Mouse (Mus musculus): ENCODE measurements around the gene Cmss1. TPM values are rescaled to one million over a fixed set of nuclear protein-coding genes. Genes with fewer than 3 reads are reported as not detected.

The Cmss1 gene
- polyA plus RNA-seq, 1 experiment from 2014 or later: 36.8 TPM

DNA sequence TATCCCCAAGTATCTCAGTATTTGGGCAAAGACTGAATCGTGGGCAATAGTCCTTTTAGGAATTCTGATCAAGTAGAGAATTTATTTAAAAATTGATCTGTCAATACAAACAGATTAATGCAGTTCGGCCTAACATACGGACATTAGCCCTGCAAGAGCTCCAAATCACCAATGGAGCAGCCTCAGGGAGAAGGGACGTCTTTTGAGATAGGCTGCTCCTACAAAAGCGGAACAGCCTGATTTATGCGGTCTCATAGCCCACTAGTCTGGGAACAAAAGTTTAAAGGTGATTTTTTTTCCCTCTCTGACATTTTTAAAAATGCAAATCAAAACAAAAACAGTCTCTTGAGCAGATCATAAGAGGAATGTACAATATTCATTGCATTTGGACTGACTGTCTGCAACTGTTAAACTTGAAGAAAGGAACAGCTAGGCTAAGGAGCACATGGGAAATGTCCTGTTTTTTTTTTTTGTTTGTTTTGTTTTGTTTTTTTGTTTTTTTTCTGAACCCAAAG is 51.7 kb downstream of the Cmss1 start:
- no peak overlapping the region for H3K27ac ChIP-seq
- no peaks in the 10 kb centered on the region for H3K36me3 ChIP-seq
- H3K9ac ChIP-seq (replicated peaks): no peak overlapping the region
- no peak for ATAC-seq
- 72% methylated on average over 6 of the region's 6 CpGs for WGBS
- no peaks in the 10 kb centered on the region; the same call in 1 of the 2 replicates for H3K27me3 ChIP-seq
- no peak overlapping the region for H3K4me2 ChIP-seq (replicated peaks)
- no peaks in the 10 kb centered on the region for H3K4me1 ChIP-seq (replicated peaks)
- no peaks in the 10 kb centered on the region for H3K9me3 ChIP-seq
- no peak overlapping the region for H3K4me3 ChIP-seq (replicated peaks)

DNA sequence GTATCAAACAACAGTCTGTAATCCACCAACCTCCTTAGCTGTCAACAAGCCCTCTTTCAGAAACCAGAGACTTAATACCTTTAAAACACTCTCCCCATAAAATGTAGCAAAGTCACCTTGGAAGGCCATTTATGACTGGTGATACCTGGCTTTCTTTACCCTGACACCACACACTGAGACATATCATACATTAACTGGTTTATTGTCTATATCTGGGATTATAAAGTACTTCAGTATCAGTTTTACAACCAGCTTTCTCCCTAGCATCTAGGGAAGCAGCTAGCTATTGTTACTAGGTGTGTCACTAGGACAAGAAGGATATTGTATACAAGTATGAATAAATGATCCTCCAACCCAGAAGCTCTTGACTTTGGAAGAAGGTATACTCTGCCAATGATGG is 53.4 kb downstream of the Cmss1 start:
- Histone ChIP-seq H3K4me2 (replicated peaks) (no peak overlapping the region), H3K36me3 (no peaks in the 10 kb centered on the region), H3K27ac (no peak overlapping the region), H3K4me3 (replicated peaks) (no peak overlapping the region), H3K27me3 (peaks cover 4% of the 10 kb centered on the region; the same call in 1 of the 2 replicates), H3K9me3 (no peaks in the 10 kb centered on the region), H3K4me1 (replicated peaks) (peaks cover 4% of the 10 kb centered on the region; the same call in 1 of the 2 replicates), H3K9ac (replicated peaks) (no peak overlapping the region)
- no peak for ATAC-seq

DNA sequence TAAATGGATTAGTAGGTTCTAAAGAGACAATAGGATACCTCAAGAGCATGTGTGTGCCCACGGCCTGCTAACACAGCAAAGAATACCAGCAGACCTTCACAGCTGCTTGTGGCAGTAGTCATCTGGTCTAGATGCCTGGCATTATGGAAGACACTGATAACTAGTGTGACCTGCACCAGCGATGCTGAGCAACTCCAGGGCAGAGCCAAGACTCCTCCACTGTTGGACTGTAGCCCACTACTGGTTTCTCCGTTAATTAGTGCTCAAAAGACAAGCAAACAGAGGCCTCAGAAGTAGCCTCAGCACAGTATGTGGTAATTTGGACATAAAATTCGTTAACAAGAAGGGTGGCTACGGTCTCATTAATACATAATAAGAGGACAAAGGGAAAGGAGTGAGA is 54.0 kb downstream of the Cmss1 start:
- no peak for ATAC-seq
- no peaks in the 10 kb centered on the region for H3K36me3 ChIP-seq

DNA sequence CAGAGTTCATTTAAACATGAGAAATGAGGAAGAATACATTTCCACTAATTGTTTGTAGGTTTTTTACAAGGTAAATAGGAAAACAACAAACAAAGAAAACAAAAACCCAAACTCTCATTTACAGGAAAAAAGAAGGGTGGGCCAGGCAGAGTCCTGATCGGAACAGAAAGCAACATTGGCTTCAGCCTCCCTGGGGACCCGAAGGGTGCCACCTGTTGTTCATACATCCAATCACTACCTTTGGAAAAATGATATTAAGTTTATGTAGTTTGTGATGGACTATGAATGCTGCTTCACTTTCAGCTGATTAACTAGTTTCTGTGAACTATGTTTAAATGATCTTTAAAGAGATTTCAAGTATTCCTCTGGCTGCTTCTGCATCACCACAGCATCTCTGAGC is 55.0 kb downstream of the Cmss1 start:
- Histone ChIP-seq H3K36me3 (no peaks in the 10 kb centered on the region), H3K27ac (no peak overlapping the region), H3K27me3 (peaks cover 8% of the 10 kb centered on the region; the same call in 1 of the 2 replicates), H3K4me2 (replicated peaks) (no peak overlapping the region), H3K4me1 (replicated peaks) (peaks cover 4% of the 10 kb centered on the region; the same call in 1 of the 2 replicates), H3K4me3 (replicated peaks) (no peak overlapping the region), H3K9ac (replicated peaks) (no peak overlapping the region), H3K9me3 (no peaks in the 10 kb centered on the region)
- ATAC-seq: no peak
- WGBS: 81% methylated on average over 2 of the region's 2 CpGs

More for the DNA sequence above, 54.0 kb downstream of the Cmss1 start:
- H3K27ac ChIP-seq: no peak overlapping the region
- H3K4me3 ChIP-seq (replicated peaks): no peak overlapping the region
- H3K4me1 ChIP-seq (replicated peaks): peaks cover 4% of the 10 kb centered on the region; the same call in 1 of the 2 replicates
- H3K4me2 ChIP-seq (replicated peaks): no peak overlapping the region
- WGBS: 83% methylated on average over 5 of the region's 5 CpGs
- peaks cover 4% of the 10 kb centered on the region; the same call in 1 of the 2 replicates for H3K27me3 ChIP-seq
- H3K9ac ChIP-seq (replicated peaks): no peak overlapping the region
- no peaks in the 10 kb centered on the region for H3K9me3 ChIP-seq

DNA sequence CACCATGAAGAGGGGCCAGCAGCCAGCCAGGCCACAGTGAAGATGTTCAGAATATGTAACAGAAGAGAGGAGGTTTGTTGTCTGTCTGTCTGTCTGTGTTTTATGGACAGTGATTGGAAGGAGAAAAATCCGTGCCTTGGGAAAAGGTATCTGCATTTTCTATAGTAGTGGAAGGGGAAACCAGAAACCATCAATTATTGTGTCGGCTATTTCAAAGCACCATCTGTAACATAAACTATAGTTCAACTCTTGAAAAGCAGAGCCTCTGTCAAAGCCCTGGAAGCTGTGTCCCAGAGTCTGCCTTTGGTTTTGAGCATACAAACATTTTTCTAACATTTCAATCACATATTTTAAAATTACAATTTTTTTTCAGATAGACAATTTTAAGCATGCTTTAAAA is 55.8 kb downstream of the Cmss1 start:
- H3K4me1 ChIP-seq (replicated peaks): peaks cover 4% of the 10 kb centered on the region; the same call in 1 of the 2 replicates
- H3K27me3 ChIP-seq: peaks cover 8% of the 10 kb centered on the region; the same call in 1 of the 2 replicates
- ATAC-seq: no peak
- 52% methylated on average over 2 of the region's 2 CpGs for WGBS
- H3K27ac ChIP-seq: no peak overlapping the region
- H3K4me2 ChIP-seq (replicated peaks): no peak overlapping the region
- no peaks in the 10 kb centered on the region for H3K36me3 ChIP-seq
- no peaks in the 10 kb centered on the region for H3K9me3 ChIP-seq
- no peak overlapping the region for H3K9ac ChIP-seq (replicated peaks)
- H3K4me3 ChIP-seq (replicated peaks): no peak overlapping the region

DNA sequence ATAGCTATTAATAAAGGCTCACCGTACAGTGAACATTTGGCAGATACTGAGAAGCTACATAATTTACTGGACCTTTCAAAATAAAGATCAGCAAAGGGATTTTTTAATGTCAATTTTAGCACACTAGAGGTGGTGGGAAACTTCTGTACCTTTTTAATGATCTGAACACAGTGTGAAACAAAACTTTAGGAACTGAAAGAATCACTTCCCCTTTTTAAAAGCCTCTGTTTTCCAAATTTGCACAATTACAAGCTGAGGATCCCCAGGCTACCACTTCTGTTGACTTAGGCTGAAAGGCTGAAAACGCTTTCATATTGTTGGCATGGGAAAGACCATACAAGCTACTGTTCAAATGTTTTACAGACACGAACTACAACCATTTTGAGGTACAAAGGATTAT is 56.6 kb downstream of the Cmss1 start:
- Histone ChIP-seq H3K4me1 (replicated peaks) (peaks cover 4% of the 10 kb centered on the region; the same call in 1 of the 2 replicates), H3K27ac (no peak overlapping the region), H3K4me3 (replicated peaks) (no peak overlapping the region), H3K36me3 (no peaks in the 10 kb centered on the region), H3K27me3 (peaks cover 8% of the 10 kb centered on the region; the same call in 1 of the 2 replicates), H3K9me3 (no peaks in the 10 kb centered on the region), H3K9ac (replicated peaks) (no peak overlapping the region), H3K4me2 (replicated peaks) (no peak overlapping the region)
- 60% methylated on average over 3 of the region's 3 CpGs for WGBS
- no peak for ATAC-seq

DNA sequence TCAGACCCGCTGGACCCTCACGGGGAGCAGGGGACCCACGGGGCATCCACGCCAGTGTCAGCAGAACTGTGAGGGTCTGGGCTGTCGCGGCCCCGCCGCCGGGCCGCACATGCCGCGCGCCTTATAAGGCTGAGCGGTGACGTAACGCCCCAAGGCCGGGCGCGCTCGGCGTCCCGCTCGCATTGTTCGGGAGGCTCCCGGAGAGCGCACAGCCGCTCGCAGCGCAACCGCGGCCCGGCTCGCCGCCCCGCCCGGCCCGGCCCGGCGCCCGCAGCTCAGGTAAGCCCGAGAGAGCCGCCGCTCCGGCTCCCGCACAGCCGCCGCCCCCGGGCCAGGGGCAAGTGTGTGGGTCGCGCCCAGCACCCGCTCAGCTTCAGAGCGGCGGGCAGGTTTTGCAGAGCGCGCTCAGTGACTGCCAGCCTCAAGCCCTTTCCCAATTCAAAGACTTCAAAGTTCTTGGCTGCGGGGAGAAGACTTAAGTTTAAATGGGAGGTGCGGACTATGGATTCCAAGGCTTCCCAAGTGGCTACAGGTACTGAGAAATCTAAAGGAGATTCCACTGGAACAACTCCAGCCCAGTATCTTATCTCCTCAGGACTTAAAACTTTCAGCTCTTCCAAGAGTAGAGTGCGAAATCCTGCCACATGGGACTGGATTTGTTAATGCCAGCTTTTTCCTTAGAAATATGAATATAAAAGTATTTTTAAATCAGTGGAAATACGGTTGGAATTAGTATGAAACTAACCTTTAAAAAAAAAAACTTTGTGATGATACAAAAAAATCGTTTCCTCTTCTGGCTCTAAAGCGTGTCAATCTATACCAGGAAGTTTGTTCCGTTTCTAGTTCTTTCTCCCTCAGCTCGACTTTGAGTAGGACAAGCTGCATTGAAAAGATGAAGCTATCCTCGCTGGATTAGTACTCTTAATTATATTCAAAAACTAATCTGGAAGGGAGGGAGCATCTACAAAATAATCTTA is 57.3 kb downstream of the Cmss1 start:
- peak overlapping the region; percentile 74 for H3K9ac ChIP-seq (replicated peaks)
- H3K4me2 ChIP-seq (replicated peaks): peak overlapping the region; percentile 88
- peak overlapping the region; percentile 72 for H3K4me3 ChIP-seq (replicated peaks)
- H3K27me3 ChIP-seq: peaks cover 8% of the 10 kb centered on the region; the same call in 1 of the 2 replicates
- H3K4me1 ChIP-seq (replicated peaks): peaks cover 4% of the 10 kb centered on the region; the same call in 1 of the 2 replicates
- WGBS: 1% methylated on average over 60 of the region's 64 CpGs
- H3K36me3 ChIP-seq: no peaks in the 10 kb centered on the region
- ATAC-seq: peak; percentile 99
- no peaks in the 10 kb centered on the region for H3K9me3 ChIP-seq
- no peak overlapping the region for H3K27ac ChIP-seq

DNA sequence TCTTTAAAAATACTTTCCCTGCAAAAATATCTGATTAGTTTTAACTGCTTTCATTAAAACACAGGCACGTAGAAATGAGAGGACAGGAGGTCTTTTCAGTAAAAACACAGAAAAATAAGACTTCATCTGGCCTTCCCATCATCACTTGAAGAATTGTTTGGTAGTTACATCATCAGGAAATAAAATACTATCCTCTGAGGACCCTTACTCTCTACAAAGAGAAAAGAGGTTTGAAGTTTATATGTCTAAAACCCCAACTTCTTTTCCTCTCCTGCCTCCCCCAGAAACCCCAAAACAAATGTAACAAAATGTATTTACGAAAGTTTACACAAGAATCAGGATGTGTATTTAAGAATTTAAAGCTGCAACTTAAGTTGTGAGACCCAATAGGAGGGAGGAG is 58.1 kb downstream of the Cmss1 start:
- 68% methylated on average over 2 of the region's 2 CpGs for WGBS

DNA sequence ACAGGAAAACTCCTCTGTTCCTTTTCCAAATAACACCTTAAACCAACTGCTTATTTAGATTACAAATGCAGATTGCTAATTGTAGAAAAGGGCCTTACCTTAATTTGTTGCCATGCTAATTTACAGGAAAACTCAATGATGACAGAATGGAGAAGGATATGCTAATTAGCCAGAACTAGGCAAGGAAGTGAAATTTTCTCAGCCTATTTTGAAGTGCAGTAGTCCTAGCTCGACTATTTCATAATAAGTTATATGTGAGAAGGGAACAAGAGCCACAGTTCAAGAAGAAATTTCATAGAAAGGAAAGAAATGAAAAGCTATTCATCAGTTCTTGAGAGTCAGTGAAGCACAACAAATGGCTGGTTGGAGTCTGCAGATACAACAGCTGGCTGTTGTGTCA is 60.3 kb downstream of the Cmss1 start:
- Histone ChIP-seq H3K27ac (no peak overlapping the region), H3K36me3 (no peaks in the 10 kb centered on the region), H3K4me2 (replicated peaks) (no peak overlapping the region), H3K9ac (replicated peaks) (no peak overlapping the region), H3K9me3 (no peaks in the 10 kb centered on the region), H3K4me1 (replicated peaks) (peaks cover 4% of the 10 kb centered on the region; the same call in 1 of the 2 replicates), H3K27me3 (peaks cover 8% of the 10 kb centered on the region; the same call in 1 of the 2 replicates), H3K4me3 (replicated peaks) (no peak overlapping the region)
- 79% methylated on average over 1 of the region's 1 CpGs for WGBS
- ATAC-seq: no peak

More for the DNA sequence above, 58.1 kb downstream of the Cmss1 start:
- peak overlapping the region; percentile 74 for H3K9ac ChIP-seq (replicated peaks)
- H3K4me1 ChIP-seq (replicated peaks): peaks cover 4% of the 10 kb centered on the region; the same call in 1 of the 2 replicates
- H3K27ac ChIP-seq: no peak overlapping the region
- H3K36me3 ChIP-seq: no peaks in the 10 kb centered on the region
- H3K4me2 ChIP-seq (replicated peaks): peak overlapping the region; percentile 88
- peaks cover 8% of the 10 kb centered on the region; the same call in 1 of the 2 replicates for H3K27me3 ChIP-seq
- H3K9me3 ChIP-seq: no peaks in the 10 kb centered on the region
- ATAC-seq: no peak
- H3K4me3 ChIP-seq (replicated peaks): peak overlapping the region; percentile 72

DNA sequence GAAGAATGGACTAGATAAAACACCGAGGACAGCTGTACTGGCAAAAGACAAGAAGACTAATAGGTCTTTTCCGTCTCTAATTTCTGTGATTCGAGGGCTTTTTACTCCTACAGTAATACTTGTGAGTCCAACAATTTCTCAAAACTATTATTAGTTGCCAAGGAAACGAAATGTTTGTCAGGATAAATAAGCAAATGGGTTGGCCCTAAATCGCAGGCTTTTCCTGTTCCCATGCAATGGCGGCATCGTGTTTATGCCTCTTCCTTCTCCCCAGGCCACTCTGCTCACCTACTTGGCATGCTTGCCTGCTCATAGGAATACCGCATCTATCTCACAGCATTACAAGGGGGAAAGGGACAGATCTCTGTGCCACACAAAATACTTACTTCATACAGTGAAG is 62.2 kb downstream of the Cmss1 start:
- Histone ChIP-seq H3K9me3 (no peaks in the 10 kb centered on the region), H3K9ac (replicated peaks) (no peak overlapping the region), H3K4me3 (replicated peaks) (no peak overlapping the region), H3K4me2 (replicated peaks) (no peak overlapping the region), H3K27ac (no peak overlapping the region), H3K27me3 (peaks cover 8% of the 10 kb centered on the region; the same call in 1 of the 2 replicates), H3K36me3 (no peaks in the 10 kb centered on the region), H3K4me1 (replicated peaks) (peaks cover 3% of the 10 kb centered on the region; the same call in 1 of the 2 replicates)
- ATAC-seq: no peak
- 77% methylated on average over 8 of the region's 8 CpGs for WGBS

DNA sequence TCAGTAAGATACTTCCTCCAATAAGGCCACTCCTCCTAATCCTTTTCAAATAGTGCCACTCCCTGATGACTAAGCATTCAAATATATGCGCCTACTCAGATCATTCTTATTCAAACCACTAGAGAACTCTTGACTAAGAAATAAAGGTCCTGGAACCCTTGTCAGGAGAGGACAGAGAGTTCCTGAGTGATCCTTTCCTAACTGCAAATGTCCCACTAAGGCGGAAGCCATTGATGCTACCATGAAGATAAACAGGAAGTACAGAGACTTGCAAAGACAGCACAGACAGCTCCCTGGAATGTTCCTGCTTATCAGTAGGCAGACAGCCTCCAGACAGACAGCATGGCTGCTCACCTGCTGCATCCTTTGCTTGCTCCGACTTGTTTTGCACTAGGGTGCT is 63.4 kb downstream of the Cmss1 start:
- WGBS: 89% methylated on average over 3 of the region's 3 CpGs
- ATAC-seq: no peak
- no peak overlapping the region for H3K27ac ChIP-seq
- no peaks in the 10 kb centered on the region for H3K4me1 ChIP-seq (replicated peaks)
- H3K36me3 ChIP-seq: no peaks in the 10 kb centered on the region
- no peaks in the 10 kb centered on the region for H3K9me3 ChIP-seq
- H3K9ac ChIP-seq (replicated peaks): no peak overlapping the region
- no peak overlapping the region for H3K4me3 ChIP-seq (replicated peaks)
- H3K4me2 ChIP-seq (replicated peaks): no peak overlapping the region
- H3K27me3 ChIP-seq: peaks cover 5% of the 10 kb centered on the region; the same call in 1 of the 2 replicates

DNA sequence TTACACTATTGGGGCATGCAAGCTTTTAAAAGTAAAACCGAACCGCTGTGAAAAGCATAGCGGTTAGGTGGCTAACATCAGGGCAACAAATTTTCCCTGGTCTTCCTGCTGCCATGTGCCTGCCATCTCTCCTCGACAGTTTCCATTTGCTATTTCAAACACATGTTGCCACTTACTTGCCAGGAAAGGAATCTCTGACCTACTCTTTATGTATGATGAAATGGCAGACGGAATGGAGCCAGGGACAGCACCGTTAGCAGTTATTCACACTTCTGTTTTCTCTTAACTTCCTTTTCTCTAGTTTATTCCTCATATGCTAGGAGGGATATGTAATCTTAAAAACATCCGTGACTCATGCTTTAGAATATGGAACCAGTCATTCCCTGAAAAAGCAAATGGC is 70.2 kb downstream of the Cmss1 start:
- no peaks in the 10 kb centered on the region for H3K4me1 ChIP-seq (replicated peaks)
- H3K27ac ChIP-seq: no peak overlapping the region
- H3K27me3 ChIP-seq: no peaks in the 10 kb centered on the region
- WGBS: 94% methylated on average over 7 of the region's 7 CpGs
- no peaks in the 10 kb centered on the region for H3K9me3 ChIP-seq
- H3K4me2 ChIP-seq (replicated peaks): no peak overlapping the region
- H3K4me3 ChIP-seq (replicated peaks): no peak overlapping the region
- no peak for ATAC-seq
- no peaks in the 10 kb centered on the region for H3K36me3 ChIP-seq
- no peak overlapping the region for H3K9ac ChIP-seq (replicated peaks)
